Mouse (Mus musculus) kidney, adult 2 months (tissue): ENCODE data around the gene Marf1. TPM values are rescaled to one million over a fixed set of nuclear protein-coding genes. Genes with fewer than 3 reads are reported as not detected.
"Not testable (repeated sequence)": the region's sequence is repeated elsewhere in the genome, so short reads cannot be mapped to it uniquely, and the experiment has no call there.

Experiments
- DNase-seq: peaks from one replicate; pipeline ENCODE4 v3.0.0; 2021
- H3K27ac ChIP-seq: fragments of 200-500 bp; 2 replicates; pipeline ENCODE4 v1.5.1; 2012; ENCODE audit warnings: low read depth, low read length, control low read depth, inconsistent platforms; ENCODE audit not compliant: insufficient read depth
- H3K27me3 ChIP-seq: fragments of 200-500 bp; replicated peaks from 2 replicates; pipeline ENCODE4 v1.6.1; 2012; ENCODE audit warnings: mild to moderate bottlenecking, moderate library complexity, low read length, inconsistent platforms; ENCODE audit not compliant: control insufficient read depth, insufficient read depth
- H3K36me3 ChIP-seq: fragments of 200-500 bp; 2 replicates; pipeline ENCODE4 v1.6.1; 2012; ENCODE audit warnings: mild to moderate bottlenecking, moderate library complexity, low read length, inconsistent platforms; ENCODE audit not compliant: control insufficient read depth, insufficient read depth
- H3K4me1 ChIP-seq: fragments of 200-500 bp; 2 replicates; pipeline ENCODE4 v1.6.1; 2011; ENCODE audit warnings: low read length; ENCODE audit not compliant: control insufficient read depth, insufficient read depth
- H3K4me3 ChIP-seq: fragments of 200-500 bp; 2 replicates; pipeline ENCODE4 v1.5.1; 2011; ENCODE audit warnings: mild to moderate bottlenecking, low read depth, low read length, control low read depth; ENCODE audit not compliant: insufficient read depth
- CTCF ChIP-seq: fragments of 200-500 bp; conservative IDR thresholded peaks from 2 replicates; pipeline ENCODE4 v1.5.1; 2011; ENCODE audit warnings: low read depth, mild to moderate bottlenecking, control low read depth, low read length, moderate library complexity, mixed read lengths; ENCODE audit not compliant: insufficient read depth, insufficient read length
- POLR2A ChIP-seq: fragments of 200-500 bp; IDR thresholded peaks from one replicate; pipeline ENCODE4 v1.6.1; 2011; ENCODE audit warnings: low read depth, low read length, control low read depth
- WGBS: fragments of 180-500 bp; shearing (Covaris S2); methylation state at CpG from one replicate; pipeline ENCODE4 v1.1.7; 2018; 5-methylcytosine and 5-hydroxymethylcytosine counted together
- polyA plus RNA-seq: library from polyadenylated mRNA; depleted of rRNA; stranded (reverse); fragments of >200 nt; gene quantifications from 2 replicates; pipeline ENCODE4 v1.2.3, GENCODE M21; 2012

The Marf1 gene
- polyA plus RNA-seq, 1 experiment: 11.3 TPM

DNA sequence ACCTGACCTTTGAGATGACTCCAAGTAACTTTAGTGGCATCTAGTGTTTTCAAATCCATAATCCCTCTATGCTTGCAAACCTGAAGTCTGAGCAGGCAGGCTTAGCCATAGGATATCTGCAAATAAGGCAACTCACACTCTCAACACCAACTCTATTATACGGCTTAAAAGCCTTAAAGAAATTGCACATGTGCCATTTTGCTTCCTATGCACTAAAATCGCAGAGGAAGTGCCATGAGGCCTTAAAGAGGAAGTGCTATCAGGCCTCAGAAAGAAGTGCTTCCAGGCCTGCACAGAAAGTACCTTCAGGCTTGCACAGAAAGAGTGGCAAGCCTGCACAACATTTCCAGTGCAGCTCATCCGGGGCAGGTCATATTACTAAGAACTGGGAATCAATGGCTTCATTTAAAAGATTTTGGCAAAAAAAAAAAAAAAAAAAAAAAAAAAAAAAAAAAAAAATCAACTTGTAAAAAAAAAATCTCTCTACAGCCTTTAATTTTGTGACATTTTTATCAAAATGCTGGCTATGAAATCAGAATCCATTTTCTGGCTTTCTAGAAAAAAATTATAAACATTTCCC, 53.4 kb downstream of the Marf1 start:
- Histone ChIP-seq H3K4me3 (no peak overlapping the region), H3K27ac (no peak overlapping the region), H3K36me3 (peaks cover 13% of the 10 kb centered on the region), H3K27me3 (no peaks in the 10 kb centered on the region), H3K4me1 (no peaks in the 10 kb centered on the region)
- 87% methylated on average over 3 of the region's 3 CpGs for WGBS
- DNase-seq: no peak
- no peak for TF ChIP-seq POLR2A
- TF ChIP-seq CTCF: no peak

DNA sequence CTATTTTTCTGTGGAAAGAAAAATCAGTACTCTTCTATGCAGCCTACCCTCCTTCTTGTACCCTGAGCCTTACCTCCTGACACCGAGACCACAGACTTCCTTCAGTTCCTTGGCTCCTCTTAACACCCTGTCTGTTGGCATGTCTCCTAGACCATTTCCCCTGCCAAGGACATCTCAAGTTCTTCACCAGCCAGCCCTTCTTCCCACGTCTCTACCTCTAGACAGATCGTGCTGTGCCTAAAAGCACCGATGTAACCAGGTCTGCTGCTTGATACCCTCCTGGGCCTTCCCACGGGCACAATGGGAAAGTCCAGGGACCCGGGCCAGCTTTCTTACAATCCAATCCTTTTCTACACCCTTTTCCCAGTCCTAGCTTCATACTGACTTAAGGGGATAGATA, 57.3 kb downstream of the Marf1 start:
- Histone ChIP-seq H3K4me1 (no peaks in the 10 kb centered on the region), H3K27me3 (no peaks in the 10 kb centered on the region), H3K4me3 (no peak overlapping the region), H3K27ac (no peak overlapping the region), H3K36me3 (peaks cover 3% of the 10 kb centered on the region; the same call in 1 of the 2 replicates)
- 88% methylated on average over 6 of the region's 6 CpGs for WGBS
- TF ChIP-seq POLR2A (no peak), CTCF (no peak)
- DNase-seq: no peak

DNA sequence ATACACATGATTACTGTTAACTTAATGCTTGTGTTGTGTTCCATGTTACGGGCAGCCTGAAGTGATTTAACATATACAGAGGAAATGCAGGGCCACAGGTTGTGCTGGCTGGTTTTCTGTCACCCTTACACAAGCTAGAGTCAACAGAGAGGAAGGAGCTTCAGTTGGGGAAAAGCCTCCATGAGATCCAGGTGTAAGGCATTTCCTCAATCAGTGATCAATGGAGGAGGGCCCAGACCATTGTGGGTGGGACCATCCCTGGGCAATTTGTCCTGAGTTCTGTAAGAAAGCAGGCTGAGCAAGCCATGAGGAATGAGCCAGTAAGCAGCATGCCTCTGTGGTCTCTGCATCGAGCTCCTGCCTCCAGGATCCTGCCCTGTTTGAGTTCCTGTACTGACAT, 71.4 kb downstream of the Marf1 start:
- H3K36me3 ChIP-seq: no peaks in the 10 kb centered on the region
- 68% methylated on average over 2 of the region's 2 CpGs for WGBS
- H3K27me3 ChIP-seq: no peaks in the 10 kb centered on the region
- H3K4me3 ChIP-seq: no peak overlapping the region
- no peak for TF ChIP-seq POLR2A
- no peak for TF ChIP-seq CTCF
- no peak overlapping the region for H3K27ac ChIP-seq
- H3K4me1 ChIP-seq: no peaks in the 10 kb centered on the region
- no peak for DNase-seq

DNA sequence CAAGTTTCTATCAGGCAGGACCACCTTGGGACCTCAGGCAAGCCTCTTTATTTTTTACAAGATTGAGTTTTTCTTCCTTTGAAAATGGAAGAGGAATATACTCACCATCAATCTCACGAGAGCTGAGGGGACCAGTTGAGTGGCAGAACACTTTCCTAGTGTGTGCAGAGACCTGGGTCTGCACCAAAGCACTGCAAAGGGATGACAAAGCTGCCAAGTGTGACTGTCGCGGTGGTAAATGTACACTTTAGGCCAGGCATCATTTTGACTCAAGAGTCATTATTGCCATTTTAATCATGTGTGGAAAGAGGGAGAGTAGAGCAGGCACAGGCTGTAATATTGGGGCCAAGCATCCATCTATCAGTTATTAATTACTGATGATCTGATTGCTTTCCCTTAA, 73.9 kb downstream of the Marf1 start:
- Histone ChIP-seq H3K27me3 (no peaks in the 10 kb centered on the region), H3K27ac (no peak overlapping the region), H3K36me3 (no peaks in the 10 kb centered on the region), H3K4me3 (no peak overlapping the region), H3K4me1 (no peaks in the 10 kb centered on the region)
- no peak for DNase-seq
- WGBS: 88% methylated on average over 3 of the region's 3 CpGs
- no peak for TF ChIP-seq POLR2A
- TF ChIP-seq CTCF: no peak

DNA sequence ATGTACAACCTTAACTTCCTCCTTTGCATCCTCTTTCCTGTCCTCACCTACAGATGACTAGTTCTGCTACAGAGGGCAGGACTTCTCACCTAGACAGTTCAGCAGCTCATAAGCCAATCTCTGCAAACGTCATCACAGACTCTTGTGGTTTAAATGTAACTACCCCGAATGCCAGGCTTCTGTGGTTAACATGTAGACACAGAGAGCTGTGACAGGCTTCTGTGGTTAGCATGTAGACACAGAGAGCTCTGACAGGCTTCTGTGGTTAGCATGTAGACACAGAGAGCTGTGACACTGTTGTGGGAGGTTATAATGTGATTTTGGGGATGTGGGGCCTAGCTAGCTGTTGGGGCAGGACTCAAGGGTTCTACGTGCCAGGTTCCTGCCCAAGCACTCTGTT, 74.9 kb downstream of the Marf1 start:
- 76% methylated on average over 3 of the region's 3 CpGs for WGBS
- Histone ChIP-seq H3K4me1 (no peaks in the 10 kb centered on the region), H3K4me3 (no peak overlapping the region), H3K27ac (no peak overlapping the region), H3K27me3 (no peaks in the 10 kb centered on the region), H3K36me3 (no peaks in the 10 kb centered on the region)
- TF ChIP-seq POLR2A (no peak), CTCF (no peak)
- no peak for DNase-seq

DNA sequence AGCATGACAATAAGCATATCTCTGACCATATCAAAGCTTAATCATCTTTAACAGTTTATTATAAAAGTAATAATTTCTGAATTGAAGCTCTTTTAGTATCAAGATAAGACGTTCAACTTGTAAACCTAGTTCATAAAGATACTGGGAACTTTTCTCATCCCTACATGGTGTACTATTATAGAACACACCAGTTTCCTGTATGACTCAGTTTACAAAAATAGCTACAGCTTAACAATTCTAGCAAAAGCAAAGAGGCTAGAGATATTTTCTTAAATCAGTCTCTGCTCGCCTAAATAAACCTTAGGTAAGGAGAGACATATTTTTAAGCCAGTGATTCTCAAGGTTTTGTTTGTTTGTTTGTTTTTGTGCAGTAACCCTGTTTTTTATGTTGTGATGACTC, 80.2 kb downstream of the Marf1 start:
- H3K36me3 ChIP-seq: no peaks in the 10 kb centered on the region
- H3K27ac ChIP-seq: no peak overlapping the region
- WGBS: 83% methylated on average over 2 of the region's 2 CpGs
- no peaks in the 10 kb centered on the region for H3K4me1 ChIP-seq
- H3K4me3 ChIP-seq: no peak overlapping the region
- H3K27me3 ChIP-seq: no peaks in the 10 kb centered on the region
- TF ChIP-seq POLR2A (no peak), CTCF (no peak)
- no peak for DNase-seq

DNA sequence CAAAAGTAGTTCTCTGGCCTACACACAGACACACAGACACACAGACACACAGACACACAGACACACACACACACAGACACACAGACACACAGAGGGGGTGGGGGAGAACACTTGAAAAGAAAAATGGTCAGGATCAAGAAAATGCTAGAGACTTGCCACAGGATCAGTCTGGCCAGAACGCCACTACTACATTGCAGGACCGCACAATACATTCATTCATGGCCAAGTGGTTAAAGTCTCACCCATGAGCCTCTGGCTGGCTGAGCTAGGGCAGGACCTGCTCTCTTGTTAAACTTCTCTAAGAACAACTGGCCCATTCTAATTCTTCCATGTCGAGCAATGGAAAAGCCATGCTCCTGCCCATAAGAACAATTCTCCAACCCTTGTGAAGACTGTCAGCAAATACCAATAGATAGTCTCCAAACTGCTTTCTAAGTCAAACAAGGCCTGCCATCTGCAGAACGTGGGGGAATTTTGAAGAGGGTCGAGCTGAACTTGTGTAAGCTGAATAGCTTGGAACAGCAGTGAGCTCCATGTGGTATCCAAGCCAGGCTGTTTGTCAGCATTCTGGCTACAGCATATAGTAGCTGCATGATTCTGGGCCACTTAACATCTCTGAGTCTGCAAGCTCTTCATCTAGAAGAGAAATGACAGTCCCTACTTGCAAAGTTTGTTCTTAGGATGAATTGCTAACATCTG, 92.5 kb downstream of the Marf1 start:
- TF ChIP-seq POLR2A (no peak), CTCF (no peak)
- Histone ChIP-seq H3K27me3 (no peaks in the 10 kb centered on the region), H3K27ac (no peak overlapping the region), H3K4me1 (no peaks in the 10 kb centered on the region; the same call in 1 of the 2 replicates), H3K4me3 (no peak overlapping the region), H3K36me3 (no peaks in the 10 kb centered on the region)
- DNase-seq: no peak
- 77% methylated on average over 5 of the region's 5 CpGs for WGBS

DNA sequence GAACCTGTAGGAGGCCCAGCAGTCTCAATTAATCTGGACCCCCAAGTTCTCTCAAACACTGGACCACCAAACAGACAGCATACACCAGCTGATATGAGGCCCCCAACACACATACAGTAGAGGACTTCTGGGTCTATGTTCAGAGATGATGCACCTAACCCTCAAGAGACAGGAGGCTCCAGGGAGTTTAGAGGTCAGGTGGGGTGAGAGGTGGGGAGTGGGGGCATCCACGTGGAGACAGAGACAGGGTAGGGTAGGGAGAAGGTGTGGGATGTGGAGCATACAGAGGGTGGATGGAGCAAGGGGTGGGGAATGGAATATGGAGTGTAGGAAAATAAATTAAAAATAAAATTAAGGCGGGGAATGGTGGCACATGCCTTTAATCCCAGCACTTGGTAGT, 94.5 kb downstream of the Marf1 start:
- not testable (repeated sequence) for H3K27ac ChIP-seq, DNase-seq, H3K36me3 ChIP-seq, H3K4me1 ChIP-seq, H3K4me3 ChIP-seq, H3K27me3 ChIP-seq
- 70% methylated on average over 2 of the region's 2 CpGs for WGBS

DNA sequence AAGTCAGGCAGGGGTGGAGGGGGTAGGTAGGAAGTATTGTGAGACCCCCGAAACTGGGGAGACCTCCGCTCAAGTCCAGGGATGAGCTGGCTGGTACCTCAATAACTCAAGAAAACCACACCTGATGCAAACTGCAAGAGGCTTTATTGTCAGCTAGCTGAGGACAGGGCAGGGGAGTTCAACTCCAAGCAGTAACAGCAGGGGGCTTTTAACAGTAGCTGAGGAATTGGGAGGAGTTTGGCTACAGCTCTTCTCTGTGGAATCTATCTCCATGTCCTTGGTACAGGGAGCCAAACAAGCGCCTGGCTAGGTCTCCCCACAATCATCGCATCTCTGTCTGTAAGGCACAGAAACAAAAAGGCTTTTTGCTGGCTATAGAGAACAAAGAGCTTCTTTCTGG, 96.6 kb downstream of the Marf1 start:
- not testable (repeated sequence) for H3K36me3 ChIP-seq, H3K27me3 ChIP-seq, H3K27ac ChIP-seq, DNase-seq, H3K4me1 ChIP-seq, H3K4me3 ChIP-seq
- 95% methylated on average over 4 of the region's 4 CpGs for WGBS
